Comparison of ENCODE assay signal across 14 mouse cellular contexts in genomic region chr10:40007953-40008352, GRCm38 (mm10). TPM values are rescaled to one million over a fixed set of nuclear protein-coding genes. Genes with fewer than 3 reads are reported as not detected.
"Had no signal": no experiment of that assay in that cellular context is flagged by ENCODE, and none has a peak within 500 bp of the region (broad histone marks: within the 10 kb centered on the region; RNA-seq: fewer than 3 reads in every experiment).

No protein-coding gene starts in this region.

- H3K4me2 ChIP-seq: intestine, embryonic 15.5 days; midbrain, embryonic 13.5 days; stomach, embryonic 15.5 days had no signal

- H3K9me3 ChIP-seq: intestine, embryonic 15.5 days; limb, embryonic 10.5 days; midbrain, embryonic 13.5 days; stomach, embryonic 15.5 days had no signal

- DNase-seq: lung, adult 2 months; lung, postnatal 36 days; right cerebral cortex, postnatal 14 days; thymus, adult 2 months; thymus, postnatal 25 days had no signal

- H3K9ac ChIP-seq: intestine, embryonic 15.5 days; liver, embryonic 14.5 days; midbrain, embryonic 13.5 days; stomach, embryonic 15.5 days had no signal

- H3K27ac ChIP-seq: intestine, embryonic 15.5 days; kidney, postnatal 0 days; layer of hippocampus, adult 2 months; limb, embryonic 10.5 days; liver, embryonic 14.5 days; midbrain, embryonic 13.5 days; stomach, embryonic 15.5 days had no signal

- H3K4me3 ChIP-seq: intestine, embryonic 15.5 days; layer of hippocampus, adult 2 months; limb, embryonic 10.5 days; midbrain, embryonic 13.5 days; stomach, embryonic 15.5 days had no signal

- ATAC-seq: intestine, embryonic 15.5 days; lung, postnatal 0 days; midbrain, embryonic 13.5 days had no signal

- H3K36me3 ChIP-seq: intestine, embryonic 15.5 days; limb, embryonic 10.5 days; midbrain, embryonic 13.5 days; stomach, embryonic 15.5 days had no signal

- H3K27me3 ChIP-seq: intestine, embryonic 15.5 days; midbrain, embryonic 13.5 days; stomach, embryonic 15.5 days had no signal

- H3K4me1 ChIP-seq: intestine, embryonic 15.5 days; midbrain, embryonic 13.5 days; stomach, embryonic 15.5 days had no signal

RNA-seq across cellular contexts. Expression of gene Mfsd4b1, which starts 17.1 kb away (rescaled TPM):
- polyA plus RNA-seq: limb, embryonic 10.5 days had no signal

RNA-seq across cellular contexts. Expression of gene Mfsd4b5, which starts 21.5 kb away (rescaled TPM):
- polyA plus RNA-seq: midbrain, embryonic 13.5 days; midbrain, postnatal 0 days had no signal

RNA-seq across cellular contexts. Expression of gene Mfsd4b3, which starts 48.0 kb away (rescaled TPM):
- polyA plus RNA-seq: midbrain, embryonic 13.5 days; midbrain, postnatal 0 days had no signal
